Mouse (Mus musculus) bone marrow macrophage, adult 2 months (primary cell): ENCODE measurements around the gene Tgfb2.

Experiments used
- CTCF ChIP-seq: IDR thresholded peaks from 2 replicates; pipeline ENCODE4 v1.5.1; 2012; ENCODE audit warnings: low read depth, mild to moderate bottlenecking, low read length, moderate library complexity
- POLR2A ChIP-seq: IDR thresholded peaks from 2 replicates; pipeline ENCODE4 v1.6.1; 2012; ENCODE audit warnings: mild to moderate bottlenecking, low read depth, low read length, borderline replicate concordance

DNA sequence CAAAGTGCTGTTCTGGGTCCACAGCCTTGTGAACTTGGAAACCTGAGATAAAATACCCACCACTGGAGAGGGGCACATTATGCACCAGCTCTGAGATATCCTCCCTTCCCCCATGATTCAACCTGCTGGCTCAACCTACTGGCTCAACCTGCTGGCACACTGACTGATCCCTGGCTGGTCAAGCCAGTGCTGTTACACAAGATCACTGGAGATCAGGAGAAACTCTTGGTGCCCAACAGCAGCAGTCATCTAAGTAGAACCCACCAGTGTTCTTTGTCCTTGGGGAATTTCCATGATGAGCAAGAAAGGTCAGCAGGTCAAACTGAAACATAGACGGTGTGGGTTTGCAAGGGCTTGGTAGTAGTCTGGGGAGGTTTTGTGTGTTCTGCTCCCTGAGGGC lies 49.6 kb downstream of the Tgfb2 start:
- TF ChIP-seq POLR2A (no peak), CTCF (no peak)
